Mouse (Mus musculus) central nervous system, embryonic 14 days (tissue): ENCODE results near the gene Vmn2r6. TPM values are rescaled to one million over a fixed set of nuclear protein-coding genes. Genes with fewer than 3 reads are reported as not detected.

Experiments
- polyA plus RNA-seq: library from polyadenylated mRNA; depleted of rRNA; stranded (reverse); fragments of >200 nt; gene quantifications from 2 replicates; pipeline ENCODE4 v1.2.3, GENCODE M21; 2012; rRNA removed

Gene Vmn2r6
- polyA plus RNA-seq = not detected in 2 replicates

DNA sequence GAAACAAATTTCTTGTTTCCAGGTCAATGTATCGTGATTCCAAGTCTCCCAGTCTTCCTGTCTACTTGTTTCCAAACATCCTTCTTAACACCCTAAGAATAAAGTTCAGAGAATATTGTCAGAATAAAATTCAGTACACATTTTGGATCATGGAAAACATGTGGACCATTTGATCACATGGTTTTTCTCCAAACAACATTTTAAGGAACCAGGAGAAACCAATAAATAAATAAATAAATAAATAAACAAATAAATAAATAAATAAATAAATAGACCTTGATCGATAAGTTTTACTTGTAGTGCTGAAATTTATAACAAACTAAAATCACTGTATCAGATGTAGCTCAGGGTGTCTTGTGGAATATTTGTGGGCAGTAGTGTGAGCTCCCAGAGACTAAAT, at the start of gene Vmn2r6:
Vmn2r6 (minus strand) TSS at position 101 of the 400 bp plus-strand sequence.

DNA sequence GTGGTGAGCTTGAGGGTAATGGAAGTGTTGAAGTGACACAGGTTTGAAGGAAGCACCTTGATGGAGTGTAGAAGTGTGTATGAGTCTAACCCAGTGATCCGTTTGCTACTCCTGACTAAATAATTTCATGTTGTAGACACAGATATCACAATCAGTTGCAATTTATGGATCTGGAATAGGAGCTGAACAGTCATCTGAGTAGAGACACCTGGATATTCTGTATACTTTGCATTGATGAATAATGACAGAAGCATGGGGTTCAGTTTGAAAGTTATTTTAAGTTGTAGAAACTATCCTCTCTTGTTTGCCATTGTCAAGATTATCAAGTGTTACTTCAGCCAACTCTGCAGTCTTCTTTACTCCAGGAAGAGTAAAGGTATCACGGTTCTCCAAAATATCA, 55.9 kb downstream of the Vmn2r6 start, which contains the start of gene Vmn2r5:
Vmn2r5 (minus strand) TSS at position 101 of the 400 bp plus-strand sequence.

Other genes with a start within 250 kb of the Vmn2r6 start
- gene Vmn2r4, start 150.5 kb downstream of the Vmn2r6 start, polyA plus RNA-seq = not detected in 2 replicates
- gene Vmn2r5, start 56.0 kb downstream of the Vmn2r6 start, polyA plus RNA-seq = not detected in 2 replicates